Mouse (Mus musculus): ENCODE measurements around the gene Daam2. TPM values are rescaled to one million over a fixed set of nuclear protein-coding genes. Genes with fewer than 3 reads are reported as not detected.

Gene Daam2
- polyA plus RNA-seq, 1 experiment from 2014 or later = 2.5 TPM

GRCm38 (mm10) chr17:49434236-49434635, 129.9 kb downstream of the Daam2 start:
- no peak overlapping the region for H3K4me3 ChIP-seq (ENCODE audit: low read depth, low read length)
- whole genome bisulfite sequencing = 74% methylated on average over 6 of the region's 6 CpGs
- no peak overlapping the region for H3K9ac ChIP-seq (ENCODE audit: low read length)
- H3K9me3 ChIP-seq (ENCODE audit: control insufficient read depth, low read length) = no peaks in the 10 kb centered on the region
- ATAC-seq (ENCODE audit: low FRiP score, low TSS enrichment) (no peak), DNase-seq (ENCODE audit: low spot score) (no peak)
- TF ChIP-seq EP300 (optimal IDR thresholded peaks at IDR 0.05) (no peak), CTCF (IDR thresholded peaks at IDR 0.05; ENCODE audit: low read depth) (no peak)
- no peak overlapping the region for H3K27ac ChIP-seq (replicated peaks)
- no peak overlapping the region for H3K4me2 ChIP-seq (replicated peaks; ENCODE audit: low read depth)
- peaks cover 9% of the 10 kb centered on the region; the same call in 1 of the 2 replicates for H3K4me1 ChIP-seq (replicated peaks; ENCODE audit: control insufficient read depth, insufficient read depth)
- H3K27me3 ChIP-seq (ENCODE audit: control insufficient read depth, insufficient read depth, low read length) = no peaks in the 10 kb centered on the region
- peaks cover 15% of the 10 kb centered on the region for H3K36me3 ChIP-seq (ENCODE audit: control insufficient read depth, insufficient read depth, low read length)

GRCm38 (mm10) chr17:49433071-49433470, 131.1 kb downstream of the Daam2 start:
- WGBS = 97% methylated on average over 6 of the region's 6 CpGs

GRCm38 (mm10) chr17:49432071-49432711, 132.0 kb downstream of the Daam2 start:
- Histone ChIP-seq H3K4me1 (replicated peaks; ENCODE audit: control insufficient read depth, insufficient read depth) (peaks cover 9% of the 10 kb centered on the region; the same call in 1 of the 2 replicates), H3K4me2 (replicated peaks; ENCODE audit: low read depth) (no peak overlapping the region), H3K27me3 (ENCODE audit: control insufficient read depth, insufficient read depth, low read length) (no peaks in the 10 kb centered on the region), H3K9me3 (ENCODE audit: control insufficient read depth, low read length) (no peaks in the 10 kb centered on the region), H3K36me3 (ENCODE audit: control insufficient read depth, insufficient read depth, low read length) (peaks cover 15% of the 10 kb centered on the region), H3K4me3 (ENCODE audit: low read depth, low read length) (no peak overlapping the region), H3K27ac (replicated peaks) (peak overlapping the region; percentile 53), H3K9ac (ENCODE audit: low read length) (no peak overlapping the region)
- peak; percentile 76 for DNase-seq (ENCODE audit: low spot score)
- TF ChIP-seq CTCF (IDR thresholded peaks at IDR 0.05; ENCODE audit: low read depth) (no peak), EP300 (optimal IDR thresholded peaks at IDR 0.05) (peak; percentile 24)
- WGBS = 25% methylated on average over 4 of the region's 4 CpGs
- peak; percentile 56 for ATAC-seq (ENCODE audit: low FRiP score, low TSS enrichment)

More at GRCm38 (mm10) chr17:49433071-49433470, 131.1 kb downstream of the Daam2 start:
- Histone ChIP-seq H3K27ac (replicated peaks) (0 out of 2 replicates have a peak overlapping the region, but pooled peaks have one; percentile 18), H3K4me2 (replicated peaks; ENCODE audit: low read depth) (no peak overlapping the region), H3K27me3 (ENCODE audit: control insufficient read depth, insufficient read depth, low read length) (no peaks in the 10 kb centered on the region), H3K9me3 (ENCODE audit: control insufficient read depth, low read length) (no peaks in the 10 kb centered on the region), H3K4me1 (replicated peaks; ENCODE audit: control insufficient read depth, insufficient read depth) (peaks cover 9% of the 10 kb centered on the region; the same call in 1 of the 2 replicates), H3K9ac (ENCODE audit: low read length) (no peak overlapping the region), H3K4me3 (ENCODE audit: low read depth, low read length) (no peak overlapping the region), H3K36me3 (ENCODE audit: control insufficient read depth, insufficient read depth, low read length) (peaks cover 15% of the 10 kb centered on the region)
- TF ChIP-seq EP300 (optimal IDR thresholded peaks at IDR 0.05) = no peak
- no peak for TF ChIP-seq CTCF (IDR thresholded peaks at IDR 0.05; ENCODE audit: low read depth)
- ATAC-seq (ENCODE audit: low FRiP score, low TSS enrichment) = no peak
- peak; percentile 13 for DNase-seq (ENCODE audit: low spot score)

- H3K4me3 ChIP-seq (ENCODE audit: low read depth, low read length) = no peak overlapping the region
- H3K36me3 ChIP-seq (ENCODE audit: control insufficient read depth, insufficient read depth, low read length) = peaks cover 12% of the 10 kb centered on the region
- no peak overlapping the region for H3K9ac ChIP-seq (ENCODE audit: low read length)
- no peak overlapping the region for H3K27ac ChIP-seq (replicated peaks)
- H3K9me3 ChIP-seq (ENCODE audit: control insufficient read depth, low read length) = no peaks in the 10 kb centered on the region
- peaks cover 9% of the 10 kb centered on the region; the same call in 1 of the 2 replicates for H3K4me1 ChIP-seq (replicated peaks; ENCODE audit: control insufficient read depth, insufficient read depth)
- ATAC-seq (ENCODE audit: low FRiP score, low TSS enrichment) = no peak
- H3K27me3 ChIP-seq (ENCODE audit: control insufficient read depth, insufficient read depth, low read length) = no peaks in the 10 kb centered on the region
- TF ChIP-seq CTCF (IDR thresholded peaks at IDR 0.05; ENCODE audit: low read depth) = no peak
- TF ChIP-seq EP300 (optimal IDR thresholded peaks at IDR 0.05) = no peak
- no peak overlapping the region for H3K4me2 ChIP-seq (replicated peaks; ENCODE audit: low read depth)
- WGBS = 80% methylated on average over 6 of the region's 6 CpGs
- no peak for DNase-seq (ENCODE audit: low spot score)
Observed at GRCm38 (mm10) chr17:49431176-49431575, 133.0 kb downstream of the Daam2 start.

- no peak for ATAC-seq (ENCODE audit: low FRiP score, low TSS enrichment)
- Histone ChIP-seq H3K4me3 (ENCODE audit: low read depth, low read length) (peak overlapping the region; percentile 75; the same call in 1 of the 2 replicates), H3K27me3 (ENCODE audit: control insufficient read depth, insufficient read depth, low read length) (no peaks in the 10 kb centered on the region), H3K9ac (ENCODE audit: low read length) (peak overlapping the region; percentile 27; the same call in 1 of the 2 replicates), H3K9me3 (ENCODE audit: control insufficient read depth, low read length) (no peaks in the 10 kb centered on the region), H3K36me3 (ENCODE audit: control insufficient read depth, insufficient read depth, low read length) (peaks cover 5% of the 10 kb centered on the region), H3K4me1 (replicated peaks; ENCODE audit: control insufficient read depth, insufficient read depth) (peaks cover 9% of the 10 kb centered on the region; the same call in 1 of the 2 replicates), H3K4me2 (replicated peaks; ENCODE audit: low read depth) (peak overlapping the region; percentile 83), H3K27ac (replicated peaks) (peak overlapping the region; percentile 13; the same call in 1 of the 2 replicates)
- TF ChIP-seq CTCF (IDR thresholded peaks at IDR 0.05; ENCODE audit: low read depth) (no peak), EP300 (optimal IDR thresholded peaks at IDR 0.05) (no peak)
- 67% methylated on average over 6 of the region's 6 CpGs for WGBS
- peak; percentile 12 for DNase-seq (ENCODE audit: low spot score)
Observed at GRCm38 (mm10) chr17:49430136-49430535, 134.0 kb downstream of the Daam2 start.

All from stomach, postnatal 0 days (tissue).